Mouse (Mus musculus) G1E (cell line): ENCODE results near the gene Sppl3.

Source experiments
- CTCF ChIP-seq: IDR thresholded peaks from 2 replicates; pipeline ENCODE4 v1.5.1; 2012; ENCODE audit warnings: low read depth, low read length, inconsistent platforms, mixed read lengths
- GATA2 ChIP-seq: IDR thresholded peaks from 2 replicates; pipeline ENCODE4 v1.6.1; 2012; ENCODE audit warnings: low read depth, low read length, inconsistent platforms, borderline replicate concordance

GRCm38 (mm10) chr5:115146747-115147130, 135.8 kb downstream of the Sppl3 start:
- TF ChIP-seq GATA2 = no peak
- no peak for TF ChIP-seq CTCF
